Mouse (Mus musculus) neutrophil, adult 59 days (primary cell): ENCODE measurements around the gene Stau1. TPM values are rescaled to one million over a fixed set of nuclear protein-coding genes. Genes with fewer than 3 reads are reported as not detected.

Source experiments
- total RNA-seq, 2 experiments: library from RNA; stranded (reverse); gene quantifications; 1 replicate in 1 of 2; 2 replicates in 1 of 2; pipeline ENCODE4 v1.2.4; 2023

The Stau1 gene
- 10 to 100 TPM; 43.8 to 53.1 TPM for total RNA-seq

DNA sequence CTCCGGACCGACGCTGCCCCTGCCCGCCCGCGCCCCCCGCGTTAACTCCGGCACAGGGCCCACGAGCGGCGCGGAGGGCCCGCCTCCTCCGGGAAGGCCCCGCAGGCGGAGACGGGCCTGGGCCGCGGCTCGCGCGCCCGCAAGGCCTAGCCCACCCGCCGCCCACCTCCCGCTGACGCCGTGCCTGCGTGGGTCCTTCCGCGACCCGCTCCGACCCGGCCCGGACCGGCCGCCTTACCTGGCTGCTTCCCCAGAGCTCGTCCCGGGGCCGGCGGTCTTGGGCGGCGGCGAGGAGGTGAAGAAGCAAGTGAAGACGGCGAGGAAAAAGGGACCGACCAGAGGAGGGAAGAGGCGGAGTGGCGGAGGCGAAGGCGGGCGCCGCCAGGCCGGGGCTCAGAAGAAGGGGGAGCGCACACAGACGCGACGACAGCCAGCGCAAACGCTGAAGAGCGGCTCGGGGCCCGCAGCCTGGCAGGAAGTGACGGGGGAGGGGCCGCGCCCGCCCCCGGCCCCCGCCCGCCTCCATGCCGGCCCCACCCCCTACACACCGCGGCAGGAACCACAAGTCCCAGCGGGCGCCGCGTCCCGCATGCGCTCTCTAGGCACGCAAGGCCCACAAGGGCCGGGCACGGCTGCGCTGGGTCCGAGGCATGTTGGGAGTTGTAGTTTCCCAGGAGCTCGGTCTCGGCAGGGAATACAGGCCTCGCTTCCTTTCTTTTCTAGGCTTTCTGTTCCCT, at the start of gene Stau1:
Stau1 (minus strand) TSS at position 504 of the 737 bp plus-strand sequence.

DNA sequence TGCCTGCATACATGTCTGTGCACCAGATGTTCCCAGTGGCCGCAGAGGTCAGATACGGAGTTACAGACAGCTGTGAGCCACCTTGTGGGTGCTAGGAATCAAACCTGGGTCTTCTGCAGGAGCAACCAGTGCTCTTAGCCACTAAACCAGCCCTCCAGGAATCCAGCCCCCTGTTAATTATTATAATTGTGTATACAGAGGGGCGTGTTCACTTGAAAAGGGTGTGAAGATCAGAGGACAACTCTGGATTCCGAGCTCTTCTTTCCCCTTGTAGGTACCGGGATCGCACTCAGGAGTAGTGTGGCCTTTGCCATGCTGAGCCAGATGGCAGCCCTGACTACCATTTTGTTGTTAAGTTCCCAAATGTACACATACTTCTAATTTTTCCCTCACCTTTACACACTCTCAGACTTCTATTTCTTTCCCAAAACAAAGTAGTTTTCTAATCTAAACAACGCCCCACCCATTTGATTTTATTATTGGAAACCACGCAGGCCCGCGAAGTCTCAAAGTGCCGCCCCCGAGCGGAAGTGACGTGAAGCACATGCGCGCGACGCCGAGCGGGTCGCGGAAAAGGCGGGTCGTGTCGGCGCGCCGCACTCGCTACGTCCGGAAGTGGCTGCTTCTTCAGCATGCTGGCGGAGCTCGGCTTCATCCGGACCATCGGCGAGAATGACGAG, 18.7 kb upstream of the Stau1 start, which contains the start of gene Ddx27:
Ddx27 (plus strand) TSS at position 492 of the 680 bp plus-strand sequence.

DNA sequence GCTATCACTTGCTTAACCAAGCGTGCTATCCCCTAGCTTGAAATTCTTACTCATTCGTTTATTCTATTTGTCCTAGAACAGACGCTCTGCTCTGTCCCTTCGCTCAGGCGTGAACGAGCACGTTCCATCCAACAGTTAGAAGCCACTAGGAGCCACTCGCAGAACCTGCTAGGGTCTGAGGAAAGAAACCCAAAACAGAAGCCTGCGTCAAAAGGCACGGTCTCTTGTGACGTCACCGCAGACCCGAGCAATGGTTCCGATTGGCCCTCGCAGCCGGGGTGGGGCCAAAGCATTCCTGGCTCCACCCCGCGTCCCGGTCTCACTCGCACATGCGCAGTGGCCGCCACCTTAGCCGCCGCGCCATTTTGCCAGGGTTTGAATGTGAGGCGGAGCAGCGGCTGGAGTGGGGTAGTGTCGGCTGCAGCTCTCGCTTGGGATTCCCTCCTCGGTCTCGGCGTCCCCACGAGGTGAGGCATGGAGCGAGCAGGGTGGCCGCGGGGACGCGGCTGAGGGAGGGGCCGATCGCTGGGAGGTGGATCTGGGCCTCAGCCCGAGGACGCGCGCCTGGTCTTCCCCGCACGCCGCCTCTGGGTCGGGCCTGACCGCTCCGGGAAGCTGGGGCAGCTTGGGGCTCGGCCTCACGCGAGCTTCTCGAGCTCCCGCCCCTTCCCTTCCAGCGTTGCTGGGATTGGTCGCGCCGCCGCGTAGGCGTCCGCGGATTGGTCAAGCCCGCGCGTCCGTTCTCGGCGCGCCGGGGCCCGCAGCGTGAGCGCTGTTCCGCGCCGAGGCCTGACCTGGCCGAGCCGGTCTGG, 90.2 kb downstream of the Stau1 start, which contains the start of gene Cse1l:
Cse1l (plus strand) TSS at position 330 of the 812 bp plus-strand sequence.

Other genes starting within 250 kb of the Stau1 start
- gene Trp53rkb, start 203.8 kb downstream of the Stau1 start, total RNA-seq = 1 to 10 TPM; 2.7 to 3.6 TPM
- 10 to 100 TPM; 33.2 to 34.8 TPM for gene Arfgef2, start 190.7 kb downstream of the Stau1 start, total RNA-seq
- gene Cse1l, start 90.3 kb downstream of the Stau1 start, total RNA-seq = 10 to 100 TPM; 31.5 to 36.6 TPM
- 10 to 100 TPM; 27.2 to 27.4 TPM for gene Ddx27, start 18.9 kb upstream of the Stau1 start, total RNA-seq
- 10 to 100 TPM; 68.1 to 73.0 TPM for gene Znfx1, start 66.7 kb upstream of the Stau1 start, total RNA-seq
- gene Kcnb1, start 193.9 kb upstream of the Stau1 start, total RNA-seq = under 1 TPM; 0.18 to 0.24 TPM
- gene Ptgis, start 244.3 kb upstream of the Stau1 start, total RNA-seq = under 1 TPM in 1 of 2 experiments, not detected in 1; 0.22 TPM